Mouse (Mus musculus) T-helper 2 cell (primary cell): Measurements from ENCODE around the gene Prickle3.
"Not testable (repeated sequence)": the region's sequence is repeated elsewhere in the genome, so short reads cannot be mapped to it uniquely, and the experiment has no call there.

Experiments used
- in situ Hi-C: fragments of 300-600 bp; cut with MboI, MseI; formaldehyde crosslinking; loops from one replicate; pipeline ENCODE4 v1.15.1; 2025; ENCODE audit warnings: high pct_unique_total_duplicates

Gene Prickle3

GRCm38 (mm10) chrX:7670921-7671623 is 14.0 kb downstream of the Prickle3 start, which contains the start of gene Plp2:
Gene Plp2, minus strand, starts transcription at chrX:7671390.
- in situ Hi-C loops, result no loop called here

GRCm38 (mm10) chrX:7672739-7673138 is 15.7 kb downstream of the Prickle3 start:
- in situ Hi-C loops, result no loop called here

GRCm38 (mm10) chrX:7673578-7674281 is 16.7 kb downstream of the Prickle3 start:
- in situ Hi-C loops, result no loop called here

- in situ Hi-C loops, result no loop called here
Measured at GRCm38 (mm10) chrX:7674284-7675000, 17.4 kb downstream of the Prickle3 start.

GRCm38 (mm10) chrX:7675001-7675380 is 17.9 kb downstream of the Prickle3 start:
- in situ Hi-C loops, result loop anchor here (5.0 kb wide), 1 partner anchor 33 kb away; no protein-coding TSS in a partner anchor

- in situ Hi-C loops, result loop anchor here (5.0 kb wide), 1 partner anchor 37 kb away; no protein-coding TSS in a partner anchor
Measured at GRCm38 (mm10) chrX:7678986-7679385, 21.9 kb downstream of the Prickle3 start.

- in situ Hi-C loops, result loop anchor here (5.0 kb wide), 1 partner anchor 37 kb away; no protein-coding TSS in a partner anchor
Measured at GRCm38 (mm10) chrX:7679405-7680056, 22.5 kb downstream of the Prickle3 start.

GRCm38 (mm10) chrX:7680057-7680412 is 23.0 kb downstream of the Prickle3 start:
- in situ Hi-C loops, result no loop called here

GRCm38 (mm10) chrX:7680864-7681263 is 23.8 kb downstream of the Prickle3 start, which contains the start of gene Magix:
Gene Magix, minus strand, starts transcription at chrX:7681251.
- in situ Hi-C loops, result no loop called here

GRCm38 (mm10) chrX:7688321-7688720 is 31.3 kb downstream of the Prickle3 start:
- in situ Hi-C loops, result no loop called here

- in situ Hi-C loops, result no loop called here
Measured at GRCm38 (mm10) chrX:7690486-7690885, 33.4 kb downstream of the Prickle3 start.

GRCm38 (mm10) chrX:7692862-7693261 is 35.8 kb downstream of the Prickle3 start:
- in situ Hi-C loops, result no loop called here

GRCm38 (mm10) chrX:7696520-7696919 is 39.5 kb downstream of the Prickle3 start:
- in situ Hi-C loops, result no loop called here

- in situ Hi-C loops, result no loop called here
Measured at GRCm38 (mm10) chrX:7696954-7697381, 39.9 kb downstream of the Prickle3 start, which contains the start of gene Gpkow. Gene Gpkow, plus strand, starts transcription at chrX:7697131.

GRCm38 (mm10) chrX:7713764-7714134 is 56.7 kb downstream of the Prickle3 start:
- in situ Hi-C loops, result not testable (repeated sequence)

- in situ Hi-C loops, result not testable (repeated sequence)
Measured at GRCm38 (mm10) chrX:7714135-7714899, 57.3 kb downstream of the Prickle3 start, which contains the start of gene Wdr45. Gene Wdr45, plus strand, starts transcription at chrX:7714333.

- in situ Hi-C loops, result not testable (repeated sequence)
Measured at GRCm38 (mm10) chrX:7716058-7716457, 59.0 kb downstream of the Prickle3 start.
